Mouse (Mus musculus): Measurements from ENCODE around the gene Gm43552.

DNA sequence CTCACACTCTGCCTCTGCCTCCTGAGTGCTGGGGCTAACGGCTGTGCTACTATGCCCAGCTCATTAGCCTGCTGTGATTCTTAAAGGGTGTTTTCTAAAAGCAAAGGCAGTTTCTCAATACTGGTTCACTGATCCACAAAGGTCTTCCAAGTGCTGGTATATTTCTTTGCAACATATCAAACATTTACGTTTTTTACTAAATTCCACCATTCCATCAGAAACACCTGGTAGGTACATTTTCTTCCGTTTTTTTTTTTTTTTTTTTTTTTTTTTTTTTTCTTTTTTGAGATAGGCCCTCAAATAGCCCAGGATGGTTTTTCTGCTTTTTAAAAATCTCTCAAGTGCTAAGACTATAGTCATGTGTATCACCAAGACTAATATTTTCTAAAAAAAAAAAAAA, 38.6 kb upstream of the Gm43552 start:
- TF ChIP-seq POLR2A (IDR thresholded peaks at IDR 0.05; ENCODE audit: control insufficient read depth, extremely low read depth, insufficient read depth, low read length, poor library complexity) (no peak), CTCF (IDR thresholded peaks at IDR 0.05; ENCODE audit: borderline replicate concordance, control insufficient read depth, extremely low read depth, insufficient read depth, low read length, poor library complexity) (no peak)
